Mouse (Mus musculus): ENCODE data around the gene Ddah1. TPM values are rescaled to one million over a fixed set of nuclear protein-coding genes. Genes with fewer than 3 reads are reported as not detected.
"Not testable (repeated sequence)": the region's sequence is repeated elsewhere in the genome, so short reads cannot be mapped to it uniquely, and the experiment has no call there.

Ddah1 gene
- polyA plus RNA-seq, 1 experiment from 2014 or later, result 73.5 TPM

- H3K4me2 ChIP-seq (replicated peaks; ENCODE audit: low read depth, low read length), result no peak overlapping the region
- no peaks in the 10 kb centered on the region; the same call in 1 of the 2 replicates for H3K4me1 ChIP-seq (ENCODE audit: insufficient read depth, low read length)
- no peak overlapping the region for H3K9ac ChIP-seq (replicated peaks; ENCODE audit: low read length)
- no peaks in the 10 kb centered on the region for H3K27me3 ChIP-seq (ENCODE audit: insufficient read depth, low read length)
- no peak overlapping the region for H3K4me3 ChIP-seq (ENCODE audit: low read length)
- WGBS, result 87% methylated on average over 7 of the region's 7 CpGs
- no peaks in the 10 kb centered on the region for H3K9me3 ChIP-seq (ENCODE audit: low read length)
- no peak for ATAC-seq (ENCODE audit: low FRiP score, low TSS enrichment)
- no peaks in the 10 kb centered on the region for H3K36me3 ChIP-seq (ENCODE audit: insufficient read depth, low read length)
- H3K27ac ChIP-seq (ENCODE audit: low read length), result no peak overlapping the region
These were observed 154.0 kb downstream of the Ddah1 start for GRCm38 (mm10) chr3:145912512-145912911.

- H3K27me3 ChIP-seq (ENCODE audit: insufficient read depth, low read length), result no peaks in the 10 kb centered on the region
- H3K4me2 ChIP-seq (replicated peaks; ENCODE audit: low read depth, low read length), result no peak overlapping the region
- H3K36me3 ChIP-seq (ENCODE audit: insufficient read depth, low read length), result no peaks in the 10 kb centered on the region
- H3K4me1 ChIP-seq (ENCODE audit: insufficient read depth, low read length), result no peaks in the 10 kb centered on the region
- no peak overlapping the region for H3K9ac ChIP-seq (replicated peaks; ENCODE audit: low read length)
- H3K4me3 ChIP-seq (ENCODE audit: low read length), result no peak overlapping the region
- WGBS, result 72% methylated on average over 6 of the region's 6 CpGs
- no peak overlapping the region for H3K27ac ChIP-seq (ENCODE audit: low read length)
- ATAC-seq (ENCODE audit: low FRiP score, low TSS enrichment), result no peak
- H3K9me3 ChIP-seq (ENCODE audit: low read length), result peaks cover 1% of the 10 kb centered on the region; the same call in 1 of the 2 replicates
These were observed 154.8 kb downstream of the Ddah1 start for GRCm38 (mm10) chr3:145913263-145913662.

DNA sequence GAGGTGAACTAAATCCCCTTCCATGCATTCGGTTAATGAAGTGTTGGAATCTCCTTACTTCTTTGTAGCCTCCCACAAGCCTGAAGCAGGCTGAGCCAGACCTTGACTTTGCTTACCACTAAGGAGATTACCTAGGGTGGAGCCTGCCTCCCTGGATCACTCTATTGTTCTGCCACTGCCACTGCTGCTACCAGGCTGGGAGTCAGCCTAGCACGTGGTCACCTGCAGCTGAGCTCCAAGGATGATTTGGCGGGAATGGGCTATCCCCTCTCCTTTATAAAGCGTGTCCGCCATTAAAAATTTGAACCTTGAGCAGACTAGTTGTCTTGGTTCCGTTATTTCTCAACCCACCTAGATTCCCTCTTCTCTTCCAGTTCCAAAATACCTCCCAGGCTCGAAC, 155.5 kb downstream of the Ddah1 start:
- H3K9me3 ChIP-seq (ENCODE audit: low read length); H3K27me3 ChIP-seq (ENCODE audit: insufficient read depth, low read length); H3K4me1 ChIP-seq (ENCODE audit: insufficient read depth, low read length); H3K4me3 ChIP-seq (ENCODE audit: low read length); H3K9ac ChIP-seq (replicated peaks; ENCODE audit: low read length); H3K36me3 ChIP-seq (ENCODE audit: insufficient read depth, low read length); H3K27ac ChIP-seq (ENCODE audit: low read length); ATAC-seq (ENCODE audit: low FRiP score, low TSS enrichment); H3K4me2 ChIP-seq (replicated peaks; ENCODE audit: low read depth, low read length): not testable (repeated sequence)
- WGBS, result 77% methylated on average over 7 of the region's 7 CpGs

GRCm38 (mm10) chr3:145916374-145916773, 157.9 kb downstream of the Ddah1 start:
- no peak overlapping the region for H3K4me3 ChIP-seq (ENCODE audit: low read length)
- WGBS, result 84% methylated on average over 5 of the region's 5 CpGs
- no peak overlapping the region for H3K4me2 ChIP-seq (replicated peaks; ENCODE audit: low read depth, low read length)
- no peaks in the 10 kb centered on the region for H3K4me1 ChIP-seq (ENCODE audit: insufficient read depth, low read length)
- peaks cover 6% of the 10 kb centered on the region; the same call in 1 of the 2 replicates for H3K9me3 ChIP-seq (ENCODE audit: low read length)
- H3K27me3 ChIP-seq (ENCODE audit: insufficient read depth, low read length), result no peaks in the 10 kb centered on the region
- no peak for ATAC-seq (ENCODE audit: low FRiP score, low TSS enrichment)
- H3K9ac ChIP-seq (replicated peaks; ENCODE audit: low read length), result no peak overlapping the region
- no peaks in the 10 kb centered on the region for H3K36me3 ChIP-seq (ENCODE audit: insufficient read depth, low read length)
- no peak overlapping the region for H3K27ac ChIP-seq (ENCODE audit: low read length)

GRCm38 (mm10) chr3:145916826-145917225, 158.4 kb downstream of the Ddah1 start:
- ATAC-seq (ENCODE audit: low FRiP score, low TSS enrichment), result no peak
- Histone ChIP-seq H3K4me2 (replicated peaks; ENCODE audit: low read depth, low read length) (no peak overlapping the region), H3K4me1 (ENCODE audit: insufficient read depth, low read length) (no peaks in the 10 kb centered on the region), H3K9ac (replicated peaks; ENCODE audit: low read length) (no peak overlapping the region), H3K27ac (ENCODE audit: low read length) (no peak overlapping the region), H3K9me3 (ENCODE audit: low read length) (peaks cover 6% of the 10 kb centered on the region; the same call in 1 of the 2 replicates), H3K36me3 (ENCODE audit: insufficient read depth, low read length) (no peaks in the 10 kb centered on the region), H3K4me3 (ENCODE audit: low read length) (no peak overlapping the region), H3K27me3 (ENCODE audit: insufficient read depth, low read length) (no peaks in the 10 kb centered on the region)
- whole genome bisulfite sequencing, result 89% methylated on average over 4 of the region's 4 CpGs

DNA sequence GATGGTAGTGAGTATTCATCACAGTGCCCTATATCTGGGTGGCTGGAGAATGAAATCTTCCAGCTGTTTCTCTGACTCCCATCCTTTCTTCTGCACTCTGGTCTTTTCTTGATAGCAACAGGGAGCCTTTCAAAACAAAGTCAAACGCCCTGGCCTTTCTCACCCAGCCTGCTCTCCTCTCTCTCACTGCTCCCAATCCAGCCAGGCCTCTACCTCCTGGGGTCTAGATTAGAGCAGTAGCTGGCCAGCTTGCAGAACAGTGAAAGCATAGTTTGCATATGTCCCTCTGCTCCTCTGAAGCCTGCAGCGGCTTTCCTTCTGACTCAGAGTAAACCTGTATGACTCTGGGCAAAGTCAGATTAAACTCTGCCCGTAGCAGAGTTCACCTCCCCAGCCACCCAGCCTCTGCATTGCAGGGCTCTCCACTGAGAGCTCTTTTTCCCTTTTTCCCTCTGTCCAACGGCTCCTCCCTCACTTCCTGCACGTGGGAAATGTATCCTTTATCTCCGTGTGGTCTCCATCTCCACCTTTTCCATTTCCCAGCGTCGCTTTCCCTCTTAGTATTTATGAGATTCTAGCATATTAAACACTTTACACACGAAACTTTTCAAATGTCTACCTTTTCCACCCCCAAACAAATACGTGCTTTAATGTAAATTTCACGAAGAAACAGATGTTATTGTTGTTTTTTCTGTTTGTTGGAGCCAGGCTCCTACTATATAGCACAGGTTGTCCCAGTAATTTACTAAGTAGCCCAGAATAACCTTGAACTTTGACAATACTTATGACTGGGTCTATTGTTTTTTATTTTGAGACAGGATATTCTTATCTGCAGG, 163.8 kb downstream of the Ddah1 start, which contains the start of gene Bcl10:
Gene Bcl10 (plus strand): TSS at position 786 of the 836 bp plus-strand sequence.
- Histone ChIP-seq H3K27ac (ENCODE audit: low read length) (peak within 1 kb of the TSS; percentile 82), H3K9me3 (ENCODE audit: low read length) (peaks cover 6% of the 10 kb centered on the region; the same call in 1 of the 2 replicates), H3K36me3 (ENCODE audit: insufficient read depth, low read length) (no peaks in the 10 kb centered on the region), H3K4me3 (ENCODE audit: low read length) (peak within 1 kb of the TSS; percentile 41), H3K27me3 (ENCODE audit: insufficient read depth, low read length) (no peaks in the 10 kb centered on the region), H3K4me2 (replicated peaks; ENCODE audit: low read depth, low read length) (peak within 1 kb of the TSS; percentile 59), H3K4me1 (ENCODE audit: insufficient read depth, low read length) (peaks cover 25% of the 10 kb centered on the region), H3K9ac (replicated peaks; ENCODE audit: low read length) (peak within 1 kb of the TSS; percentile 67)
- 40% methylated on average over 11 of the region's 11 CpGs for whole genome bisulfite sequencing
- no peak for ATAC-seq (ENCODE audit: low FRiP score, low TSS enrichment)

GRCm38 (mm10) chr3:145922971-145923370, 164.5 kb downstream of the Ddah1 start:
- no peak for ATAC-seq (ENCODE audit: low FRiP score, low TSS enrichment)
- Histone ChIP-seq H3K27ac (ENCODE audit: low read length) (peak overlapping the region; percentile 35; the same call in 1 of the 2 replicates), H3K4me2 (replicated peaks; ENCODE audit: low read depth, low read length) (no peak overlapping the region), H3K4me3 (ENCODE audit: low read length) (no peak overlapping the region), H3K9me3 (ENCODE audit: low read length) (peaks cover 6% of the 10 kb centered on the region; the same call in 1 of the 2 replicates), H3K4me1 (ENCODE audit: insufficient read depth, low read length) (peaks cover 25% of the 10 kb centered on the region), H3K27me3 (ENCODE audit: insufficient read depth, low read length) (no peaks in the 10 kb centered on the region), H3K9ac (replicated peaks; ENCODE audit: low read length) (no peak overlapping the region), H3K36me3 (ENCODE audit: insufficient read depth, low read length) (no peaks in the 10 kb centered on the region)
- 63% methylated on average over 3 of the region's 3 CpGs for WGBS

DNA sequence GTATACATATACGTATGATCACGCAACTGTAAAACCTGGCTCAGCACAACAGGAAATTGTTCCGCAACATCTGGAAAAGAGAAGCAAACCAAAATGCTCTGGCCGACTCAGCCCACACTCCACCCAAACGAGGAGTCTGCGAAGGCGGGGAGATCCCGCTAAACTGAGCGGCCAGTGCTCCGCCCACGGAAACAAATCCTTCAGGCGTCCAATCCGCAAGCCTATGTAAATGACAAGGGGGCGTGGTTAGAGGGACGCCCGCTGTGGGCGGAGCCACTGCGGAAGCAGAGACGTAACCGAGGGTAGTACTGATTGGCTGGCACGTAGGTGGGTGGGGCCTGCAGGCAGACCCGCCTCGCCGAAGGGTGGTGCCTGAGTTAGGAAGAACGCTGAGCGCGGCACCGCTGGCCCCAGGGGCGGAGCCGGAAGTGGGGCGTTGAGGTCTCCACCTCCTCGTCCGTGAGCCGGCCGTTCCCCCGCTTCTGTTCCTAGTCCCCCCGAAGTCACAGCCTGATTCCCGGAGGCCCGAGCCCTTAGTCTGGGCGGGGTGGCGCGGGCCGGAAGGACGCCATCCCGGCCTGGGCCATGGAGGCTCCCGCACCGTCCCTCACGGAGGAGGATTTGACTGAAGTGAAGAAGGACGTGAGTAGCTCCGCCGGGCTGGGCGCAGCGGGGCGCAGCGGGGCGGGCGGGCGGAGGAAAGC, 165.6 kb downstream of the Ddah1 start:
- Histone ChIP-seq H3K27me3 (ENCODE audit: insufficient read depth, low read length) (no peaks in the 10 kb centered on the region), H3K4me2 (replicated peaks; ENCODE audit: low read depth, low read length) (peak overlapping the region; percentile 61), H3K9me3 (ENCODE audit: low read length) (no peaks in the 10 kb centered on the region), H3K36me3 (ENCODE audit: insufficient read depth, low read length) (no peaks in the 10 kb centered on the region), H3K4me3 (ENCODE audit: low read length) (peak overlapping the region; percentile 89), H3K4me1 (ENCODE audit: insufficient read depth, low read length) (peaks cover 25% of the 10 kb centered on the region), H3K27ac (ENCODE audit: low read length) (peak overlapping the region; percentile 97), H3K9ac (replicated peaks; ENCODE audit: low read length) (peak overlapping the region; percentile 92)
- WGBS, result 0% methylated on average over 45 of the region's 58 CpGs
- peak; percentile 100 for ATAC-seq (ENCODE audit: low FRiP score, low TSS enrichment)

DNA sequence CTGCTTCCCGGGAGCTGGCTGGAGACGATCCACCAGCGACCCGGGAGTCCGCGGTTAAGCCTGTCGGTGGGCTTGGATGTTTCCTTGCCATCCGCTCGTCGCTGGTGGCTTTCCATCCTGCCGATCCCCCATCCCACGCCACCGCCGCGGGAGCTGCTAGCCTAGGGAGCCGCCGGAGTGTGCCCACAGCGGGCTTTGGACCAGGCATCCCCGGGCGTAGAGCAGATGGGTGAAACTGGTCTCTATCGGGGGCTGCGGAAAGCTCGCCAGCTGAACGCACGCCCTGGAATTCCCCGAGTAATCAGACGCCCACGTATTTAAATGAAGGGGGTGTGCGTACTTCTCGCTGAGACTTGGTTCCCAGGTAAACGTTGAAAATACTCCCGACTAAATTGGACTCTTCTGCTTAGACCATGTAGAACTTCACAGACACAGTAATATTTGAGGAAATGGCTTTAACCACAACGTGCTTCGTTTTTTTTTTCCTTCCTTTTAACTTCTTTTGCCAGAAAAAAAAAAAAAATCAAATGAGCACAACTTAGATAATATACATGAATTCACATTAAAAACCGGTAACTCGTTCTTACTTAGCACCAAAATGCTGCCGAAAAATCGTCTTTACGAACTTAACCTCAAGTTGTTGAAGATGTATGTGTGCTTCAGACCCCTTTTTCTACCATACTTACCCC, 166.3 kb downstream of the Ddah1 start:
- H3K27me3 ChIP-seq (ENCODE audit: insufficient read depth, low read length), result no peaks in the 10 kb centered on the region
- H3K4me2 ChIP-seq (replicated peaks; ENCODE audit: low read depth, low read length), result peak overlapping the region; percentile 61
- ATAC-seq (ENCODE audit: low FRiP score, low TSS enrichment), result peak; percentile 13; the same call in 1 of the 2 replicates
- 3% methylated on average over 39 of the region's 39 CpGs for WGBS
- H3K4me3 ChIP-seq (ENCODE audit: low read length), result peak overlapping the region; percentile 89
- no peaks in the 10 kb centered on the region for H3K36me3 ChIP-seq (ENCODE audit: insufficient read depth, low read length)
- peak overlapping the region; percentile 97 for H3K27ac ChIP-seq (ENCODE audit: low read length)
- no peaks in the 10 kb centered on the region for H3K9me3 ChIP-seq (ENCODE audit: low read length)
- H3K4me1 ChIP-seq (ENCODE audit: insufficient read depth, low read length), result peaks cover 25% of the 10 kb centered on the region
- peak overlapping the region; percentile 92 for H3K9ac ChIP-seq (replicated peaks; ENCODE audit: low read length)

Data from kidney, embryonic 16.5 days (tissue).